Comparison of ENCODE assay signal across 26 mouse cellular contexts in the genomic region with DNA sequence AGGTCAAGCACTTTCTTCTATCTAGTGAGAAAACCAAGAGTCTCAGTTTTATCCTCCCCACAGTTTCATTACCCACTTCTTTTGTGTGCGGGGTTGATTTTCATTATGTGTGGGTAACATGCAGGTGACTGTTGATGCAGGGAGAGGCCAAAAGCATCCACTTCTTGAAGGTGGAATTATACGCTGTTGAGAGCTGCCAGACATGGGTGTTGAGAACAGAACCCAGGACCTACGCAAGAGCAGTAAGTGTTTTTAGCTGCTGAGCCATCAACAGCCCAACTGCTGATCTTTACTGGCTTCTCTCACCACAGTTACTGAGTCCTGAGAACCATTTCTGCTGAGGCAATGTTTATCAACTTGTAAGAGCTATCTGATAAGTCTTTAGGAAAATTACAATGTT.
"Had no signal": no experiment of that assay in that cellular context is flagged by ENCODE, and none has a peak within 500 bp of the region (broad histone marks: within the 10 kb centered on the region; RNA-seq: fewer than 3 reads in every experiment).

No protein-coding gene starts in this region.

- H3K9me3 ChIP-seq: embryonic facial prominence, embryonic 10.5 days; embryonic facial prominence, embryonic 12.5 days; embryonic facial prominence, embryonic 13.5 days; embryonic facial prominence, embryonic 15.5 days; forebrain, embryonic 10.5 days; forebrain, embryonic 12.5 days; forebrain, embryonic 13.5 days; forebrain, embryonic 15.5 days had no signal

- H3K4me3 ChIP-seq: embryonic facial prominence, embryonic 10.5 days; embryonic facial prominence, embryonic 12.5 days; embryonic facial prominence, embryonic 13.5 days; embryonic facial prominence, embryonic 15.5 days; erythroblast, embryonic 14.5 days; forebrain, embryonic 10.5 days; forebrain, embryonic 12.5 days; forebrain, embryonic 13.5 days; forebrain, embryonic 15.5 days; gastrocnemius, adult 2 months; heart, adult 2 months had no signal

- H3K4me2 ChIP-seq: embryonic facial prominence, embryonic 12.5 days; embryonic facial prominence, embryonic 13.5 days; embryonic facial prominence, embryonic 15.5 days; forebrain, embryonic 12.5 days; forebrain, embryonic 13.5 days; forebrain, embryonic 15.5 days had no signal

- H3K4me1 ChIP-seq: embryonic facial prominence, embryonic 15.5 days had no signal

- H3K27ac ChIP-seq: embryonic facial prominence, embryonic 12.5 days; embryonic facial prominence, embryonic 13.5 days; embryonic facial prominence, embryonic 15.5 days; forebrain, embryonic 10.5 days; forebrain, embryonic 13.5 days; gastrocnemius, adult 2 months; heart, adult 2 months had no signal

- H3K9ac ChIP-seq: embryonic facial prominence, embryonic 12.5 days; embryonic facial prominence, embryonic 13.5 days; embryonic facial prominence, embryonic 15.5 days; forebrain, embryonic 12.5 days; forebrain, embryonic 13.5 days; forebrain, embryonic 15.5 days; forebrain, postnatal 0 days had no signal

- H3K36me3 ChIP-seq: embryonic facial prominence, embryonic 10.5 days; embryonic facial prominence, embryonic 12.5 days; embryonic facial prominence, embryonic 13.5 days; embryonic facial prominence, embryonic 15.5 days; forebrain, embryonic 10.5 days; forebrain, embryonic 12.5 days; forebrain, embryonic 15.5 days had no signal

- DNase-seq: cerebellum, adult 2 months; cerebellum, adult 8-10 months; cerebellum, adult 9-10 months; cerebellum, adult 9-11 months; cerebellum, postnatal 10 days; cerebellum, postnatal 14 days; cerebellum, postnatal 25 days; cerebellum, postnatal 36 days; embryo, embryonic 11 days; gastrocnemius, adult 2 months; gastrocnemius, postnatal 10 days; gastrocnemius, postnatal 14 days; gastrocnemius, postnatal 25 days; gastrocnemius, postnatal 36 days; heart, adult 18-20 months; heart, adult 2 months had no signal

- ATAC-seq: forebrain, embryonic 15.5 days; forebrain, postnatal 0 days had no signal

- H3K27me3 ChIP-seq: embryonic facial prominence, embryonic 12.5 days; embryonic facial prominence, embryonic 13.5 days; embryonic facial prominence, embryonic 15.5 days; forebrain, embryonic 12.5 days; forebrain, embryonic 13.5 days; forebrain, embryonic 15.5 days had no signal
